Mouse (Mus musculus) kidney, adult 9 months (tissue): ENCODE data around the gene Nrde2.
"Not testable (repeated sequence)": the region's sequence is repeated elsewhere in the genome, so short reads cannot be mapped to it uniquely, and the experiment has no call there.

Source experiments
- DNase-seq: peaks from one replicate; pipeline ENCODE4 v3.0.0; 2022

Nrde2 gene

GRCm38 (mm10) chr12:100159261-100159975 is at the start of gene Nrde2:
Gene Nrde2, minus strand, starts transcription at chr12:100159653.
- DNase-seq = peak; percentile 95

GRCm38 (mm10) chr12:100206926-100207325 is 47.5 kb upstream of the Nrde2 start:
- DNase-seq = peak; percentile 61

- DNase-seq = peak; percentile 61
Measured at GRCm38 (mm10) chr12:100206521-100206920, 47.1 kb upstream of the Nrde2 start.

GRCm38 (mm10) chr12:100205156-100205555 is 45.7 kb upstream of the Nrde2 start:
- DNase-seq = no peak

- DNase-seq = no peak
Measured at GRCm38 (mm10) chr12:100203759-100204158, 44.3 kb upstream of the Nrde2 start.

GRCm38 (mm10) chr12:100201838-100202237 is 42.4 kb upstream of the Nrde2 start:
- peak; percentile 98 for DNase-seq

GRCm38 (mm10) chr12:100201363-100201711 is 41.9 kb upstream of the Nrde2 start:
- no peak for DNase-seq

- peak; percentile 38 for DNase-seq
Measured at GRCm38 (mm10) chr12:100200645-100201362, 41.4 kb upstream of the Nrde2 start.

GRCm38 (mm10) chr12:100199891-100200644 is 40.6 kb upstream of the Nrde2 start:
- peak; percentile 54 for DNase-seq

GRCm38 (mm10) chr12:100198967-100199660 is 39.7 kb upstream of the Nrde2 start, which contains the start of gene Calm1:
Gene Calm1, plus strand, starts transcription at chr12:100199435.
- DNase-seq = peak; percentile 91

GRCm38 (mm10) chr12:100196786-100197185 is 37.3 kb upstream of the Nrde2 start:
- no peak for DNase-seq

- DNase-seq = no peak
Measured at GRCm38 (mm10) chr12:100194181-100194580, 34.7 kb upstream of the Nrde2 start.

- DNase-seq = no peak
Measured at GRCm38 (mm10) chr12:100190802-100191201, 31.3 kb upstream of the Nrde2 start.

GRCm38 (mm10) chr12:100187756-100188430 is 28.4 kb upstream of the Nrde2 start:
- peak; percentile 67 for DNase-seq

GRCm38 (mm10) chr12:100187013-100187755 is 27.7 kb upstream of the Nrde2 start:
- peak; percentile 100 for DNase-seq

GRCm38 (mm10) chr12:100186376-100186775 is 26.9 kb upstream of the Nrde2 start:
- peak; percentile 54 for DNase-seq

- no peak for DNase-seq
Measured at GRCm38 (mm10) chr12:100185897-100186296, 26.4 kb upstream of the Nrde2 start.

GRCm38 (mm10) chr12:100184976-100185375 is 25.5 kb upstream of the Nrde2 start:
- DNase-seq = not testable (repeated sequence)

- no peak for DNase-seq
Measured at GRCm38 (mm10) chr12:100183970-100184369, 24.5 kb upstream of the Nrde2 start.

- no peak for DNase-seq
Measured at GRCm38 (mm10) chr12:100182676-100183075, 23.2 kb upstream of the Nrde2 start.

- no peak for DNase-seq
Measured at GRCm38 (mm10) chr12:100180802-100181201, 21.3 kb upstream of the Nrde2 start.
